Mouse (Mus musculus) hindbrain, postnatal 0 days (tissue): ENCODE measurements around the gene Elmo1. TPM values are rescaled to one million over a fixed set of nuclear protein-coding genes. Genes with fewer than 3 reads are reported as not detected.
A peak's percentile ranks its signal among the peaks of the same experiment; 100 is the strongest.

ENCODE experiments used
- ATAC-seq: fragments of 200-750 bp; cut with Nextera tagmentation; 2 replicates; pipeline ENCODE4 v1.8.0; 2017; ENCODE audit warnings: mild to moderate bottlenecking, moderate TSS enrichment, moderate library complexity
- DNase-seq: peaks from one replicate; pipeline ENCODE4 v3.0.0-alpha.2; 2015; ENCODE audit warnings: low spot score
- H3K27ac ChIP-seq: fragments of 300-500 bp; sonication (generic); 2 replicates; pipeline ENCODE4 v1.5.1; 2014; ENCODE audit warnings: mild to moderate bottlenecking
- H3K27me3 ChIP-seq: fragments of 300-500 bp; sonication (generic); 2 replicates; pipeline ENCODE4 v1.6.1; 2014; ENCODE audit warnings: low read length, mixed read lengths; ENCODE audit not compliant: insufficient read depth
- H3K36me3 ChIP-seq: fragments of 300-500 bp; sonication (generic); 2 replicates; pipeline ENCODE4 v1.6.1; 2014; ENCODE audit warnings: low read length, mixed read lengths; ENCODE audit not compliant: insufficient read depth
- H3K4me1 ChIP-seq: fragments of 300-500 bp; sonication (generic); 2 replicates; pipeline ENCODE4 v1.6.1; 2014; ENCODE audit warnings: antibody characterized with exemption, low read length, mixed read lengths; ENCODE audit not compliant: insufficient read depth
- H3K4me2 ChIP-seq: fragments of 300-500 bp; sonication (generic); 2 replicates; pipeline ENCODE4 v1.6.1; 2014; ENCODE audit warnings: low read depth, mild to moderate bottlenecking, low read length, moderate library complexity, mixed read lengths
- H3K4me3 ChIP-seq: fragments of 300-500 bp; sonication (generic); 2 replicates; pipeline ENCODE4 v1.5.1; 2014; ENCODE audit warnings: low read length
- H3K9ac ChIP-seq: fragments of 300-500 bp; sonication (generic); replicated peaks from 2 replicates; pipeline ENCODE4 v1.6.1; 2014; ENCODE audit warnings: mild to moderate bottlenecking, low read length, moderate library complexity, mixed read lengths
- H3K9me3 ChIP-seq: fragments of 300-500 bp; sonication (generic); 2 replicates; pipeline ENCODE4 v1.6.1; 2016; ENCODE audit warnings: low read length, mixed read lengths
- CTCF ChIP-seq: IDR thresholded peaks from 2 replicates; pipeline ENCODE4 v1.5.1; 2016; ENCODE audit warnings: antibody characterized with exemption, control low read depth, low read depth
- WGBS: fragments of 180-500 bp; shearing (Covaris S2); extraction: QIAGEN DNeasy Blood & Tissue Kit; methylation state at CpG from one replicate; pipeline ENCODE4 v1.1.7; 2014; 5-methylcytosine and 5-hydroxymethylcytosine counted together
- polyA plus RNA-seq: library from polyadenylated mRNA; unstranded; fragments of >200 nt; fragmentation: Nextera tagmentation; extraction: Ambion mirVana; gene quantifications from 2 replicates; pipeline ENCODE4 v1.2.1, GENCODE M21; 2015
- total RNA-seq: library from RNA; depleted of rRNA; stranded (reverse); fragments of >200 nt; gene quantifications from 2 replicates; pipeline ENCODE4 v1.2.3, GENCODE M21; 2014

The Elmo1 gene
- total and polyA plus RNA-seq, 2 experiments from 2014 or later: 35.8 to 37.5 TPM

- no peak overlapping the region for H3K4me2 ChIP-seq
- 66% methylated on average over 19 of the region's 19 CpGs for WGBS
These were observed 3.1 kb downstream of the Elmo1 start for GRCm38 (mm10) chr13:20093307-20094045.

DNA sequence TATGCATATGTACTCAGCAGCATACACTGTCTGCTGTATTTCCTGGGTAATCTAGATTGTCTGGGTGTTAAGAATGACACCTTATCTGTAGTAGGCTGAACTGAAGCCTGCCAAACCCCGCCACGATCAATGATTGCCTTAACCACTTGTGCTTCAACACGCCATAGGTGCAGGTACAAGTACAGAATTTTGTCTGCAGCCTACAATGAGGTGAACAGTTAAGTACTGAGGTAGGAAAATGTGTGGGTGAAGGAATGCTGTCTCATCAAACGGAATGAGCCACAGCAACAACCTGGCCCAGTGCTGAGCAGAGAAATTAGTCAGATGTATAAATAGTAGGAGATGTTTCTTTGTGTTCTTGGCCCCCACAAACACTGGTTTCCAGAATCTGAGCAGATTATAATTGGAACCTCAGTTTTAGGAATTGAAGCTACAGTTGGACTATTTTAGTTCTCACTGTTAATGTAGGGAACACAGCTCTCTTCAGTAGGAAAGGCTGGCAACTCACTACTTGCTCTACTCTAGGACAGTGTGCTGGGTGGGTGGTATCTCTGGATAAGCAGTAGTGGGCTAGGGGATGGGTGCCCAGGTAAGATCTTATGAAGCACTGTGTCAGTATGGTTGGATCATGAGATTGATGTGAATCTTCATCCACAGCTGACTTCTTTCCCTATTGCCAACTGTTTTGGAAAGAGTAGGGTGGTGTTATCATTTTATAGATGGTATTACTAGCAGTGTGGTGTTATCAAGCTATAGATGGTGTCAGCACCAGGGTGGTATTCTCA lies 4.7 kb downstream of the Elmo1 start:
- Histone ChIP-seq H3K36me3 (no peaks in the 10 kb centered on the region), H3K27me3 (no peaks in the 10 kb centered on the region), H3K4me2 (no peak overlapping the region), H3K9me3 (no peaks in the 10 kb centered on the region), H3K9ac (no peak overlapping the region), H3K4me1 (no peaks in the 10 kb centered on the region), H3K27ac (no peak overlapping the region), H3K4me3 (no peak overlapping the region)
- DNase-seq (no peak), ATAC-seq (no peak)
- WGBS: 97% methylated on average over 4 of the region's 4 CpGs
- no peak for TF ChIP-seq CTCF

More at GRCm38 (mm10) chr13:20093307-20094045, 3.1 kb downstream of the Elmo1 start:
- Histone ChIP-seq H3K36me3 (no peaks in the 10 kb centered on the region), H3K4me1 (no peaks in the 10 kb centered on the region), H3K4me3 (no peak overlapping the region), H3K27ac (peak overlapping the region; percentile 3; the same call in 1 of the 2 replicates), H3K9me3 (no peaks in the 10 kb centered on the region), H3K27me3 (peaks cover 1% of the 10 kb centered on the region; the same call in 1 of the 2 replicates), H3K9ac (no peak overlapping the region)
- ATAC-seq: peak; percentile 50; the same call in 1 of the 2 replicates
- peak; percentile 51 for DNase-seq
- TF ChIP-seq CTCF: peak; percentile 65

GRCm38 (mm10) chr13:20097006-20097617 lies 6.7 kb downstream of the Elmo1 start:
- DNase-seq (no peak), ATAC-seq (no peak)
- no peak overlapping the region for H3K9ac ChIP-seq
- H3K4me1 ChIP-seq: no peaks in the 10 kb centered on the region
- H3K36me3 ChIP-seq: no peaks in the 10 kb centered on the region
- H3K4me3 ChIP-seq: no peak overlapping the region
- no peaks in the 10 kb centered on the region for H3K9me3 ChIP-seq
- H3K4me2 ChIP-seq: no peak overlapping the region
- H3K27me3 ChIP-seq: no peaks in the 10 kb centered on the region
- H3K27ac ChIP-seq: no peak overlapping the region
- WGBS: 61% methylated on average over 5 of the region's 5 CpGs
- no peak for TF ChIP-seq CTCF

- Histone ChIP-seq H3K36me3 (no peaks in the 10 kb centered on the region), H3K27me3 (no peaks in the 10 kb centered on the region), H3K4me3 (no peak overlapping the region), H3K9me3 (no peaks in the 10 kb centered on the region), H3K4me2 (no peak overlapping the region), H3K27ac (no peak overlapping the region), H3K4me1 (no peaks in the 10 kb centered on the region), H3K9ac (no peak overlapping the region)
- TF ChIP-seq CTCF: no peak
- 67% methylated on average over 5 of the region's 5 CpGs for WGBS
- DNase-seq: no peak
- ATAC-seq: no peak
These were observed 7.7 kb downstream of the Elmo1 start for GRCm38 (mm10) chr13:20097934-20098593.

DNA sequence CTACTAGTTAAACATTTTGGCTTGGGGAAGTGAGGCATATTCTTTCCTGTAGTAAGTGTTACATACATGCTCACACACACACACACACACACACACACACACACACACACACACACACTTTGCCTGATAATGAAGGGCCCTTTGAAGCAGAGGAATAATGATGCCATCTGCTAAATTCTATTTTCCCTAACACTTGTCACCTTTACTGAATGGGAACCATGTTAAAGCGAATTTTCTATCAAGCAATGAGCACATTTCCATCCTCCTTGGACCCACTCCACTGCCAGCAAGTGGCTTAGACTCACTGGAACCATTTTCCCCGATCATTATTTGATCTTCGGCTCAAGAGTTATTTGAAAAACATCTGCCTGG lies 8.2 kb downstream of the Elmo1 start:
- no peaks in the 10 kb centered on the region for H3K4me1 ChIP-seq
- ATAC-seq (no peak), DNase-seq (no peak)
- 73% methylated on average over 3 of the region's 3 CpGs for WGBS
- H3K4me3 ChIP-seq: no peak overlapping the region
- TF ChIP-seq CTCF: no peak
- H3K9ac ChIP-seq: no peak overlapping the region
- H3K9me3 ChIP-seq: no peaks in the 10 kb centered on the region
- no peaks in the 10 kb centered on the region for H3K27me3 ChIP-seq
- H3K27ac ChIP-seq: no peak overlapping the region
- H3K4me2 ChIP-seq: no peak overlapping the region
- no peaks in the 10 kb centered on the region for H3K36me3 ChIP-seq

- no peak for TF ChIP-seq CTCF
- H3K4me1 ChIP-seq: no peaks in the 10 kb centered on the region
- DNase-seq: no peak
- H3K27ac ChIP-seq: no peak overlapping the region
- no peak overlapping the region for H3K4me3 ChIP-seq
- no peaks in the 10 kb centered on the region for H3K9me3 ChIP-seq
- H3K27me3 ChIP-seq: no peaks in the 10 kb centered on the region
- no peaks in the 10 kb centered on the region for H3K36me3 ChIP-seq
- H3K4me2 ChIP-seq: no peak overlapping the region
- 22% methylated on average over 4 of the region's 4 CpGs for WGBS
- H3K9ac ChIP-seq: no peak overlapping the region
- ATAC-seq: no peak
These were observed 9.2 kb downstream of the Elmo1 start for GRCm38 (mm10) chr13:20099546-20099945.
